Mouse (Mus musculus): ENCODE measurements at regions not wholly inside any gene's neighbourhood (a gene's known extent, or its start where the extent isn't known, plus 50 kb on each side); places are given as distances from the start of the nearest gene placed in this dataset.

- 21% methylated on average over 4 of the region's 4 CpGs for WGBS
- Histone ChIP-seq H3K4me3 (ENCODE audit: low read depth, low read length) (no peak overlapping the region), H3K9me3 (ENCODE audit: low read length) (no peaks in the 10 kb centered on the region), H3K4me2 (ENCODE audit: low read depth) (no peak overlapping the region), H3K36me3 (ENCODE audit: insufficient read depth) (no peaks in the 10 kb centered on the region), H3K27me3 (ENCODE audit: insufficient read depth, low read length) (no peaks in the 10 kb centered on the region), H3K9ac (no peak overlapping the region), H3K4me1 (ENCODE audit: insufficient read depth) (no peaks in the 10 kb centered on the region), H3K27ac (ENCODE audit: low read depth, low read length) (no peak overlapping the region)
- no peak for TF ChIP-seq CTCF (IDR thresholded peaks at IDR 0.05; ENCODE audit: low read depth)
- DNase-seq (no peak), ATAC-seq (no peak)
These were observed 262.1 kb downstream of the Pdha2 start for GRCm38 (mm10) chr3:140949880-140950662.

GRCm38 (mm10) chr3:140942450-140942849, 269.7 kb downstream of the Pdha2 start:
- H3K9ac ChIP-seq, result no peak overlapping the region
- no peaks in the 10 kb centered on the region for H3K36me3 ChIP-seq (ENCODE audit: insufficient read depth)
- TF ChIP-seq CTCF (IDR thresholded peaks at IDR 0.05; ENCODE audit: low read depth), result no peak
- H3K9me3 ChIP-seq (ENCODE audit: low read length), result no peaks in the 10 kb centered on the region
- WGBS, result 74% methylated on average over 1 of the region's 1 CpGs
- H3K4me1 ChIP-seq (ENCODE audit: insufficient read depth), result no peaks in the 10 kb centered on the region
- ATAC-seq (no peak), DNase-seq (no peak)
- no peak overlapping the region for H3K4me3 ChIP-seq (ENCODE audit: low read depth, low read length)
- no peaks in the 10 kb centered on the region for H3K27me3 ChIP-seq (ENCODE audit: insufficient read depth, low read length)
- H3K4me2 ChIP-seq (ENCODE audit: low read depth), result no peak overlapping the region
- H3K27ac ChIP-seq (ENCODE audit: low read depth, low read length), result no peak overlapping the region

- ATAC-seq, result no peak
- WGBS, result 78% methylated on average over 7 of the region's 7 CpGs
- H3K4me1 ChIP-seq (ENCODE audit: insufficient read depth), result no peaks in the 10 kb centered on the region
These were observed 270.3 kb downstream of the Pdha2 start for GRCm38 (mm10) chr3:140941898-140942297.

GRCm38 (mm10) chr3:140941316-140941715, 270.8 kb downstream of the Pdha2 start:
- Histone ChIP-seq H3K27ac (ENCODE audit: low read depth, low read length) (no peak overlapping the region), H3K4me3 (ENCODE audit: low read depth, low read length) (no peak overlapping the region), H3K36me3 (ENCODE audit: insufficient read depth) (no peaks in the 10 kb centered on the region), H3K27me3 (ENCODE audit: insufficient read depth, low read length) (no peaks in the 10 kb centered on the region), H3K9me3 (ENCODE audit: low read length) (no peaks in the 10 kb centered on the region), H3K4me2 (ENCODE audit: low read depth) (no peak overlapping the region), H3K4me1 (ENCODE audit: insufficient read depth) (no peaks in the 10 kb centered on the region), H3K9ac (no peak overlapping the region)
- WGBS, result 90% methylated on average over 6 of the region's 6 CpGs
- no peak for TF ChIP-seq CTCF (IDR thresholded peaks at IDR 0.05; ENCODE audit: low read depth)
- ATAC-seq (no peak), DNase-seq (no peak)

More at GRCm38 (mm10) chr3:140941898-140942297, 270.3 kb downstream of the Pdha2 start:
- no peaks in the 10 kb centered on the region for H3K27me3 ChIP-seq (ENCODE audit: insufficient read depth, low read length)
- H3K36me3 ChIP-seq (ENCODE audit: insufficient read depth), result no peaks in the 10 kb centered on the region
- no peak overlapping the region for H3K9ac ChIP-seq
- DNase-seq, result no peak
- no peak overlapping the region for H3K4me3 ChIP-seq (ENCODE audit: low read depth, low read length)
- no peaks in the 10 kb centered on the region for H3K9me3 ChIP-seq (ENCODE audit: low read length)
- H3K27ac ChIP-seq (ENCODE audit: low read depth, low read length), result no peak overlapping the region
- TF ChIP-seq CTCF (IDR thresholded peaks at IDR 0.05; ENCODE audit: low read depth), result no peak
- H3K4me2 ChIP-seq (ENCODE audit: low read depth), result no peak overlapping the region

- DNase-seq, result no peak
- no peak overlapping the region for H3K9ac ChIP-seq
- ATAC-seq, result no peak
- no peak overlapping the region for H3K27ac ChIP-seq (ENCODE audit: low read depth, low read length)
- 23% methylated on average over 1 of the region's 1 CpGs for WGBS
- no peak overlapping the region for H3K4me3 ChIP-seq (ENCODE audit: low read depth, low read length)
- H3K36me3 ChIP-seq (ENCODE audit: insufficient read depth), result no peaks in the 10 kb centered on the region
- no peaks in the 10 kb centered on the region for H3K27me3 ChIP-seq (ENCODE audit: insufficient read depth, low read length)
- no peak for TF ChIP-seq CTCF (IDR thresholded peaks at IDR 0.05; ENCODE audit: low read depth)
- H3K4me1 ChIP-seq (ENCODE audit: insufficient read depth), result no peaks in the 10 kb centered on the region
- H3K9me3 ChIP-seq (ENCODE audit: low read length), result no peaks in the 10 kb centered on the region
- no peak overlapping the region for H3K4me2 ChIP-seq (ENCODE audit: low read depth)
These were observed 279.0 kb downstream of the Pdha2 start for GRCm38 (mm10) chr3:140933156-140933555.

GRCm38 (mm10) chr3:140926689-140927088, 285.5 kb downstream of the Pdha2 start:
- no peak overlapping the region for H3K4me3 ChIP-seq (ENCODE audit: low read depth, low read length)

GRCm38 (mm10) chr3:140876201-140876895, 335.8 kb downstream of the Pdha2 start:
- DNase-seq, result no peak
- ATAC-seq, result no peak
- no peak overlapping the region for H3K4me3 ChIP-seq (ENCODE audit: low read depth, low read length)
- no peak overlapping the region for H3K9ac ChIP-seq
- H3K27me3 ChIP-seq (ENCODE audit: insufficient read depth, low read length), result no peaks in the 10 kb centered on the region
- 92% methylated on average over 4 of the region's 4 CpGs for WGBS
- no peaks in the 10 kb centered on the region for H3K36me3 ChIP-seq (ENCODE audit: insufficient read depth)
- no peaks in the 10 kb centered on the region for H3K9me3 ChIP-seq (ENCODE audit: low read length)
- no peaks in the 10 kb centered on the region for H3K4me1 ChIP-seq (ENCODE audit: insufficient read depth)
- no peak overlapping the region for H3K4me2 ChIP-seq (ENCODE audit: low read depth)
- TF ChIP-seq CTCF (IDR thresholded peaks at IDR 0.05; ENCODE audit: low read depth), result no peak
- H3K27ac ChIP-seq (ENCODE audit: low read depth, low read length), result no peak overlapping the region

More at GRCm38 (mm10) chr3:140926689-140927088, 285.5 kb downstream of the Pdha2 start:
- no peak for ATAC-seq
- no peak overlapping the region for H3K4me2 ChIP-seq (ENCODE audit: low read depth)
- no peaks in the 10 kb centered on the region for H3K36me3 ChIP-seq (ENCODE audit: insufficient read depth)
- no peaks in the 10 kb centered on the region for H3K4me1 ChIP-seq (ENCODE audit: insufficient read depth)
- DNase-seq, result no peak
- H3K27me3 ChIP-seq (ENCODE audit: insufficient read depth, low read length), result no peaks in the 10 kb centered on the region
- 91% methylated on average over 5 of the region's 5 CpGs for WGBS
- no peak overlapping the region for H3K9ac ChIP-seq
- no peak overlapping the region for H3K27ac ChIP-seq (ENCODE audit: low read depth, low read length)
- no peak for TF ChIP-seq CTCF (IDR thresholded peaks at IDR 0.05; ENCODE audit: low read depth)
- H3K9me3 ChIP-seq (ENCODE audit: low read length), result no peaks in the 10 kb centered on the region
